Mouse (Mus musculus) liver, adult 2 months (tissue): Measurements from ENCODE around the gene Fgfr2. TPM values are rescaled to one million over a fixed set of nuclear protein-coding genes. Genes with fewer than 3 reads are reported as not detected.

Experiments
- DNase-seq: peaks from one replicate; pipeline ENCODE4 v3.0.0-alpha.2; 2011; ENCODE audit warnings: low read depth, low spot score; ENCODE audit errors: extremely low read depth
- H3K27ac ChIP-seq: fragments of 200-500 bp; replicated peaks from 2 replicates; pipeline ENCODE4 v1.5.1; 2012; ENCODE audit warnings: low read depth, mild to moderate bottlenecking, control low read depth, inconsistent platforms, low read length; ENCODE audit not compliant: insufficient read depth
- H3K27me3 ChIP-seq: fragments of 200-500 bp; 2 replicates; pipeline ENCODE4 v1.6.1; 2012; ENCODE audit warnings: mild to moderate bottlenecking, moderate library complexity, low read length, inconsistent platforms; ENCODE audit not compliant: control insufficient read depth, insufficient read depth
- H3K36me3 ChIP-seq: fragments of 200-500 bp; 2 replicates; pipeline ENCODE4 v1.6.1; 2012; ENCODE audit warnings: low read length, inconsistent platforms; ENCODE audit not compliant: control insufficient read depth, insufficient read depth
- H3K4me1 ChIP-seq: fragments of 200-500 bp; 2 replicates; pipeline ENCODE4 v1.6.1; 2011; ENCODE audit warnings: low read length; ENCODE audit not compliant: control insufficient read depth, insufficient read depth
- H3K4me3 ChIP-seq: fragments of 200-500 bp; 2 replicates; pipeline ENCODE4 v1.5.1; 2011; ENCODE audit warnings: low read depth, mild to moderate bottlenecking, control low read depth, low read length, moderate library complexity; ENCODE audit not compliant: insufficient read depth
- H3K79me2 ChIP-seq: fragments of 200-500 bp; 2 replicates; pipeline ENCODE4 v1.6.1; 2012; ENCODE audit warnings: inconsistent platforms, mild to moderate bottlenecking, low read length, moderate library complexity; ENCODE audit not compliant: control insufficient read depth, insufficient read depth
- H3K9ac ChIP-seq: fragments of 200-500 bp; 2 replicates; pipeline ENCODE4 v1.6.1; 2012; ENCODE audit warnings: low read depth, mild to moderate bottlenecking, control low read depth, inconsistent platforms, low read length
- CTCF ChIP-seq: fragments of 200-500 bp; IDR thresholded peaks from 2 replicates; pipeline ENCODE4 v1.5.1; 2011; ENCODE audit warnings: low read depth, low read length, control low read depth
- POLR2A ChIP-seq: fragments of 200-500 bp; IDR thresholded peaks from 2 replicates; pipeline ENCODE4 v1.6.1; 2011; ENCODE audit warnings: low read length, control low read depth; ENCODE audit not compliant: insufficient read depth; ENCODE audit errors: extremely low read depth
- WGBS: fragments of 180-500 bp; shearing (Covaris S2); methylation state at CpG from one replicate; pipeline ENCODE4 v1.1.7; 2018; 5-methylcytosine and 5-hydroxymethylcytosine counted together
- polyA plus RNA-seq: library from polyadenylated mRNA; depleted of rRNA; stranded (reverse); fragments of >200 nt; gene quantifications from 2 replicates; pipeline ENCODE4 v1.2.3, GENCODE M21; 2012
- total RNA-seq: library from RNA; depleted of rRNA; stranded (reverse); fragments of >200 nt; gene quantifications from 2 replicates; pipeline ENCODE4 v1.2.3, GENCODE M21; 2014

The Fgfr2 gene
- total and polyA plus RNA-seq, 2 experiments = 16.7 to 35.2 TPM

GRCm38 (mm10) chr7:130713319-130713718 is 2409.8 kb downstream of the Fgfr2 start:
- DNase-seq = no peak
- no peak overlapping the region for H3K27ac ChIP-seq
- no peak overlapping the region for H3K9ac ChIP-seq
- H3K79me2 ChIP-seq = peaks cover 6% of the 10 kb centered on the region; the same call in 1 of the 2 replicates
- 77% methylated on average over 6 of the region's 6 CpGs for WGBS
- no peak for TF ChIP-seq CTCF
- TF ChIP-seq POLR2A = no peak
- H3K36me3 ChIP-seq = peaks cover 3% of the 10 kb centered on the region; the same call in 1 of the 2 replicates
- H3K4me3 ChIP-seq = no peak overlapping the region
- H3K4me1 ChIP-seq = peaks cover 16% of the 10 kb centered on the region
- no peaks in the 10 kb centered on the region for H3K27me3 ChIP-seq

GRCm38 (mm10) chr7:130711851-130712250 is 2411.3 kb downstream of the Fgfr2 start:
- Histone ChIP-seq H3K9ac (no peak overlapping the region), H3K4me3 (no peak overlapping the region), H3K79me2 (peaks cover 6% of the 10 kb centered on the region; the same call in 1 of the 2 replicates), H3K4me1 (peaks cover 20% of the 10 kb centered on the region), H3K27me3 (no peaks in the 10 kb centered on the region), H3K27ac (no peak overlapping the region), H3K36me3 (peaks cover 1% of the 10 kb centered on the region; the same call in 1 of the 2 replicates)
- TF ChIP-seq POLR2A (no peak), CTCF (no peak)
- 77% methylated on average over 7 of the region's 7 CpGs for WGBS
- peak; percentile 14 for DNase-seq

GRCm38 (mm10) chr7:130709372-130710274 is 2413.5 kb downstream of the Fgfr2 start:
- WGBS = 47% methylated on average over 9 of the region's 9 CpGs
- no peaks in the 10 kb centered on the region for H3K27me3 ChIP-seq
- H3K4me1 ChIP-seq = peaks cover 19% of the 10 kb centered on the region
- H3K9ac ChIP-seq = no peak overlapping the region
- H3K79me2 ChIP-seq = peaks cover 6% of the 10 kb centered on the region; the same call in 1 of the 2 replicates
- peak; percentile 41 for DNase-seq
- H3K27ac ChIP-seq = 0 out of 2 replicates have a peak overlapping the region, but pooled peaks have one; percentile 11
- no peak overlapping the region for H3K4me3 ChIP-seq
- no peaks in the 10 kb centered on the region for H3K36me3 ChIP-seq
- TF ChIP-seq CTCF (no peak), POLR2A (no peak)

- WGBS = 29% methylated on average over 9 of the region's 9 CpGs
- peaks cover 19% of the 10 kb centered on the region for H3K4me1 ChIP-seq
- DNase-seq = peak; percentile 70
- no peaks in the 10 kb centered on the region for H3K27me3 ChIP-seq
- TF ChIP-seq CTCF (no peak), POLR2A (no peak)
- no peak overlapping the region for H3K27ac ChIP-seq
- peaks cover 6% of the 10 kb centered on the region; the same call in 1 of the 2 replicates for H3K79me2 ChIP-seq
- no peak overlapping the region for H3K4me3 ChIP-seq
- no peaks in the 10 kb centered on the region for H3K36me3 ChIP-seq
- H3K9ac ChIP-seq = no peak overlapping the region
Measured at GRCm38 (mm10) chr7:130708940-130709339, 2414.2 kb downstream of the Fgfr2 start.

- H3K79me2 ChIP-seq = no peaks in the 10 kb centered on the region
- 93% methylated on average over 2 of the region's 2 CpGs for WGBS
- no peak for DNase-seq
- H3K27ac ChIP-seq = no peak overlapping the region
- H3K36me3 ChIP-seq = no peaks in the 10 kb centered on the region; the same call in 1 of the 2 replicates
- H3K27me3 ChIP-seq = no peaks in the 10 kb centered on the region
- no peak overlapping the region for H3K4me3 ChIP-seq
- TF ChIP-seq POLR2A (no peak), CTCF (no peak)
- H3K9ac ChIP-seq = no peak overlapping the region
- H3K4me1 ChIP-seq = peaks cover 19% of the 10 kb centered on the region
Measured at GRCm38 (mm10) chr7:130705230-130705629, 2417.9 kb downstream of the Fgfr2 start.
